Mouse (Mus musculus) right cerebral cortex, adult 18-20 months (tissue): Measurements from ENCODE around the gene Sf3b1.
"Not testable (repeated sequence)": the region's sequence is repeated elsewhere in the genome, so short reads cannot be mapped to it uniquely, and the experiment has no call there.

ENCODE experiments used
- DNase-seq: peaks from one replicate; pipeline ENCODE4 v3.0.0; 2022; ENCODE audit warnings: mixed read lengths

Sf3b1 gene

GRCm38 (mm10) chr1:55027253-55027801, at the start of gene Sf3b1:
Gene Sf3b1 (minus strand): TSS chr1:55027481.
- peak; percentile 97 for DNase-seq

GRCm38 (mm10) chr1:55076395-55076743, 49.1 kb upstream of the Sf3b1 start:
- no peak for DNase-seq

DNA sequence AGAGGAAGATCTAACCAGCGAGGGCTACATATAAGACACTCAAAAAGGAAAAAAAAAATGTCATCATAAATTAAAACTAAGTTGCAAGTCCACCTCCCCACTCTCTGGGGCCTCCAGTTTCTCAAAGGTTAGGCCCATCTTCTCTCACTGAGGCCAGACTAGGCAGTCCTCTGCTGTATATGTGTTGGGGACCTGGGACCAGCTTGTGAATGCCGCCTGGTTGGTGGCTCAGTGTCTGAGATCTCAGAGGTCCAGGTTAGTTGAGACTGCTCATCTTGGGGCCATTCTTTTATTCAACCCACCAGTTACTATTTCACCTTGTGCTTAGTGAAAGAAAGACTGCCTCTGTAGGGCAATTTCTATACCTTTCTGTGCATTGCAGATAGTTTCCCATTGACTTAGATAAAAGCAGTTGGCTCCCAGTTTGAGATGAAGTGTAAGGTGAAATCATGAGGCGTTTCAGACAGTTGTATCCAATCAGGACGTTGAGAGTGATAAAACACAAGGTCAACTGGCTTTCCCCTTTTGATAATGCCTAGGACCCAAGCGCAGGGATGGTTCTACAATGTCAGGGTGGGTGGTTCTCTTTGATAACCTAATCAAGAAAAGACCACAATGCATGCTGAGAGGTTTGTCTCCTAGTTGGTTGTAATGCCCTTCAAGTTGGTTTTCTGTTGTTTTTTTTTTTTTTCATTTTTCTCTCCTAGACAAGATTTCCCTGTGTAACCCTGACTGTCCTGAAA, 48.5 kb upstream of the Sf3b1 start:
- no peak for DNase-seq

DNA sequence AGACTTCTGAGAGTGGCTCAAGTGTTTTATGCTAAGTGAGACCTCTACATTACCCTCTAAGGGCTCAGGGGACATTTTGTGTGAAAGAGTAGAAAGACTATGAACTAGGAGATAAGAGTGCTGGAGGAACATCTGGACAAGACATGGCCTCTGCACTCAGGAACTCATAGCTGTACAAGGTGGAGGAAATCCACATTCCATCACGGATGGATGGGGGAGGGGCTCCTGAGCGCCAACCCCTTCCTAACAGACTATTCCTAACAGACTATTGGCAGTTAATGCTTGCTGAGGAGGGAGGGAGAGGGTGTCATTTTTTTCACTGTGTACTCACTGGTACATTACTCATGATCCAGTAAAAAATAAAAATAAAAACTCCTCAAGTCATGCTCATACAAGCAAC, 47.5 kb upstream of the Sf3b1 start:
- DNase-seq: no peak

DNA sequence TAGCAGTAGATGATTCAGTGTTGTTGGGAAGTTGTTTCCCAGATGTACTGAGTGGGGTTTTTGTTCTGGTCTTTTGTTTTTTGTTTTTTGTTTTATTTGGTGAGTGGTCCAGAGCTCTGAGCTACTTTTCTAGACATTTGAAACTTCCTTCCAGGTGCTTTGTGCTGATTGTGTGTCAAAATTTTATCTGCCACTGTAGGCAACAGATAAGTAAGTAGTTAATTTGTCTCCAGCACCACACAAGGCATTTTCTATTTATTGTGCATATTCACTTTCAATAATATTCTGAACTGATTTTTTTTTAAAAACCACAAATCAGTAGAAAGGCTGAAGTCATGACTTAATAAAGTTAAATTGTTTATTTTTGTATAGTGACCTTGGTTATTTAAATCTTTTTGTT, 45.0 kb upstream of the Sf3b1 start:
- not testable (repeated sequence) for DNase-seq

GRCm38 (mm10) chr1:55061772-55062171, 34.5 kb upstream of the Sf3b1 start:
- no peak for DNase-seq

DNA sequence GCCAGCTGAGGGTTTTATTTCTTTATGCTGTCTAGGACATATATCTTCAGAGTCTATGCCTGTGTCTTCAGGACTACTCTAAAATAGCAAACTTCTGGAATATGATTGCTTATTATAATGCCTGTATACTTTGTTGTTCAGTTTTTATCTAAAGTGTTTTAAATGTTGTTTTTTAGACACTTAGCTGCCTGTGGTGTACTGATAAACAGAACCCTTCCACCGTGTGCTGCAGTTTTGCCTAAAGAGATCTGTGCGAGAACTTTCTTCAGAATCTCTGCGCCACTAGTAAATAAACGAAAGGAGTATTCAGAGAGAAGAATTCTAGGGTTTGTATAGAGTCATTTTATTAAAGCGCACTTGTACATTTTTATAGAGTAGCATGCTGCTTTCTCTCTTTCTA, 33.8 kb upstream of the Sf3b1 start:
- DNase-seq: no peak

DNA sequence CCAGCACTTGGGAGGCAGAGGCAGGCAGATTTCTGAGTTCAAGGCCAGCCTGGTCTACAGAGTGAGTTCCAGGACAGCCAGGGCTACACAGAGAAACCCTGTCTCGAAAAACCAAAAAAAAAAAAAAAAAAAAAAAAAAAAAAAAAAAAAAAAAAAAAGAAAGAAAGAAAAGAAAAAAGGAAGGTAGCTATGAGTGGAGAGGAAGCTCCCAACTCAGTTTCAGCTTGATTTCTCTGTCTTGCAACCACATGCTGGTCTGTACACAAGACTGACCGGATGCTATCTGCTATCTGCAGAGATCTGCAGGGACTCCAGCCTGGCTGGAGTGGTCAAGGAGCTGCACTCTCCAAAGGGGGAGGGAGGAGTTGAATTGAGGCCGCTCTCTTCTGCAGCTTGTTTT, 31.1 kb upstream of the Sf3b1 start:
- DNase-seq: not testable (repeated sequence)

- no peak for DNase-seq
These were observed 28.2 kb upstream of the Sf3b1 start for GRCm38 (mm10) chr1:55055322-55056115.

DNA sequence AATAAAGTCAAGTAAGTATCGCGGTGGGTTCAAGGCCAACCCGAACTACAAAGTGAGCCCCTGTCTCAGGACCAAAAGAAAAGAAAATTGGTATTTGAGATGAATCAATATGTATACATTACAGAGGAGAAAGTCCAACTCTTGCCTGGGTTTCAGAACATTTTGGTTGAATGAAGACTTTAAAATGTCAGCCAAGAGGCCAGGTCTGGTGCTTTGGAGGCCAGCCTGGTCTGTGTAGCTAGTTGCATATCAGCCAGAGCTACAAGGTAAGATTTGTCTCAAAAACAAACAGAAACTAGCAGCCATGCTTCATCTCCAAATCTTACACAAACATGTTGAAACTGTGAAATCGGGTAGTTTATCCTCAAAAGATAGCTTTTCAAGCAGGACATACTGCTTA, 26.3 kb upstream of the Sf3b1 start:
- DNase-seq: no peak

GRCm38 (mm10) chr1:55053005-55053404, 25.7 kb upstream of the Sf3b1 start:
- DNase-seq: peak; percentile 62

DNA sequence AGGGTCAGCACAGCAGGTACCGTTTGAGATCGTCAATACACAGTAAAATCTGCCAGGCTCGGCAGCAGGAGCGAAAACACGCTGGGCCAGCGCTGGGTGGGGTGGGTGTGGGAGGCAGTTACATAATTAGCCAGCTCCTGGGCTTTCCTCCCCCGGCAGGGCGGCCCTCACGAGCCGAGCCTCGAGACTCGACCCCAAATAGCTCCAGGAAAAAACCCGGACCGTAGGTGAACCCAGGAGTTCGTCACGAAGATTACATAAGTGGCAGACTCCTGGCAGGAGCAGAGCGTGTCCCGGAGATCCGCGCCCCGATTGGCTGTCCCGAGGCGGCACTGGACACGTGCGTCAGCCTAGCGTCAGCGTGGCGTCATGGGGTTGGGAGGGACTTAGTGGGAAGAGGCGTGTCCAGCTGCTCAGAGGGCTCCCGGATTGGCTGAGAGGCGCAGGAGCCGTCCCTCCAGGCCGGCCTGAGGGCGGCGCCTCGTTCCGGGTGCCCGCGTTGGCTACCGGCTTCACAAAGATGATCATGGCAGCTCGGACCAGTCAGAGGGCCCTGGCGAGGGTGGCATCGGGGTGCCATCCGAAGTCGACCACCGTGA, 25.2 kb upstream of the Sf3b1 start, which contains the start of gene Coq10b:
Coq10b (plus strand) TSS at position 416 of the 599 bp plus-strand sequence.
- DNase-seq: peak; percentile 100

GRCm38 (mm10) chr1:55051671-55052070, 24.4 kb upstream of the Sf3b1 start:
- no peak for DNase-seq

- DNase-seq: no peak
These were observed 21.7 kb upstream of the Sf3b1 start for GRCm38 (mm10) chr1:55048841-55049587.

DNA sequence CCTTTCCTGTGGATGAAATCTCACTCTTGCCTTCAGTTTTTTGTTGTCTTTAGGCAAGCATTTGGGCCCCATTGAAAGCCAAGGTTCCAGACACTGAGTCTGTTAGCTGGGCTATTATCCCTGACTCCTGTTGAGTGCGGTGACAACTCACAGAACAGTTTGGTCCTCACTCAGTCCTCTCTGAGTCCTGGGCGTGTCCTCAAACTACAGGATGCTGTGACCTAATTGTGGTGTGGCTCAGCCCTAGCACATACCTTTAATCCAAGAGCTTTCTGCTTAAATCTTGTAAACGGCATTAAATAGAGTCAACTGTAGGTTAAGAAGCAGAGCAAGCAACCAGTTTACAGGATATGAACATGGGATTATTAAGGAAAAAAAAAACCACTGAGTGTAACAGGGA, 15.9 kb upstream of the Sf3b1 start:
- DNase-seq: no peak

- DNase-seq: no peak
These were observed 15.0 kb upstream of the Sf3b1 start for GRCm38 (mm10) chr1:55042246-55042645.

- no peak for DNase-seq
These were observed 14.4 kb upstream of the Sf3b1 start for GRCm38 (mm10) chr1:55041691-55042090.

DNA sequence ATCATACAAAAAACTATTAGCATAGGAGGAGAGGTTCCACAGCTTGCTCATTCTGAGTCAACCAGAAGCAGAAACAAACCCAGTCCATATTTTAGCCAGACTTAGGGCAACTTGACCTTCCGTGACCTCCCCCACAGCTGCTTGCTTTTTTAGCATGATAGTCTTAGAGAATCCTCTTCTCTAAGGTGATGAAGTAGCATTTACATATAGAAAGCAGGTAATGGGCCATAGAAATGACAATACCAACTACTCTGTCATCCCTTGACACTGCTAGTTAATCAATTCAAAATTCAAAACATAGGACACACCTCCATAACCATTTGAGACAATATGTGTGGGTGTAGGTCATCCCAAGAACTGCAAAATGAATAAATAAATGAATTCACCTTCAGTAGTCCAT, 12.7 kb upstream of the Sf3b1 start:
- DNase-seq: no peak

DNA sequence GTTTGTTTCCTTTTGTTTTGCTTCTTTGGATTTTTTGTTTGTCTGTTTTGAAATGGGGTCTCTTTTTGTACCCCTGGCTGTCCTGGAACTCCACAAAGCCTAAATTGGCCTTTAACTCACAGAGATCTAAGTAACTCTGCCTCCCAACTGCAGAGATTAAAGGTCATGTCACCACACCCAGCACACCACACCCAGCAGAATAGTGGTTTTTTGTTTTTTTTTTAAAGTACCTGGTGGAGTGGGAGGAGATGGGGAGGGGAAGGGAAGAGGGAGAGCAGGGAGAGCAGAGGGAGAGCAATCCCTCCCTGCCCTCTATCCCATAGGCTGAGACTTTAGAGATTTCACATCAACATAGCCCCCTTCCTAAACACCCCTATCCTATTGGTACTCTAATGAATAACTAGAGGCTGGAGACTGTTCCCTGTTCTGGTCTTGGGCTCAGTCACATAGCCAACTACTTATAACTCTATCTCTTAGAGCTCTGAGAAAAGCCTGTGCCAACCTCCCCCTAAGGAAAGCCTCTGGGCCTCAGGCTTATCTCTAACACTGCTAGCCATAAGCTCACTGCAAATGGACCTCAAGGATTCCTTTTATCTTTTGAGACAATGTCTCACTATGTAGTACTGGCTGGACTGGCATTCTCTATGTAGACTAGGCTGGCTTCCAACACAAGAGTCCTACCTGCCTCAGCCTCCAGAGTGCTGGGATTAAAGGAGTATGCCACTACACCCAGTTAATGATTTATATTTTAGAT, 3.9 kb upstream of the Sf3b1 start:
- DNase-seq: no peak

- DNase-seq: no peak
These were observed 2.2 kb upstream of the Sf3b1 start for GRCm38 (mm10) chr1:55029446-55029845.

DNA sequence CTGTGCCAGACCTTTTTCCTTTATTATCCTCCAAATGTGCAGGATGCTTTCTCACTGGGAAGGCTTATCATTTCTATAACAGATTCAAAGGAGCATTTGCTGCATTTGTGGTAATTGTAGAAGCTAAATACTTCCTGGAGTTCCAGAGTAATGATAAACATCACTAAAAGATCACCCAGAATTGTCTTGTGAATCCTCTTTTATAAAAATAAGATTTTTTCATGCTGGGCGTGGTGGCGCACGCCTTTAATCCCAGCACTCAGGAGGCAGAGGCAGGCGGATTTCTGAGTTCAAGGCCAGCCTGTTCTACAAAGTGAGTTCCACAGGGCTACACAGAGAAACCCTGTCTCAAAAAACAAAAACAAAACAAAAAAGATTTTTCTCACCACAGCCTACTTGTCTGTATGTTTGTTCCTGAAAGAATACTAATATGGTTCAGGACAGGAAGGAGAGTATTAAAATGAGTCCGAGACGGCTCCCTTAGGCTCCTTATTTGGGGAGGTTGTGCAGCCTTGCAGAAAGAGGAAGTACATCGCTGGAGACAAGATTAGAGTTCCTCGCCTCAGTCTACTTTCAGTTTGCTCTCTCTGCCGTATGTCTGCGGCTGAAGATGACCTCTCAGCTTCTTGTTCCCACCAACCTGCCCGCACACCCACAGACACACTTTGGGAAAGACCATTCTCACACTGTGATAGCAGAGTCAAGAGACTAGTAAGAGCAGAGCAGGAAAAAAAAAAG, 1.4 kb upstream of the Sf3b1 start:
- DNase-seq: no peak
